Comparison of ENCODE assay signal across 8 mouse cellular contexts in the genomic region with DNA sequence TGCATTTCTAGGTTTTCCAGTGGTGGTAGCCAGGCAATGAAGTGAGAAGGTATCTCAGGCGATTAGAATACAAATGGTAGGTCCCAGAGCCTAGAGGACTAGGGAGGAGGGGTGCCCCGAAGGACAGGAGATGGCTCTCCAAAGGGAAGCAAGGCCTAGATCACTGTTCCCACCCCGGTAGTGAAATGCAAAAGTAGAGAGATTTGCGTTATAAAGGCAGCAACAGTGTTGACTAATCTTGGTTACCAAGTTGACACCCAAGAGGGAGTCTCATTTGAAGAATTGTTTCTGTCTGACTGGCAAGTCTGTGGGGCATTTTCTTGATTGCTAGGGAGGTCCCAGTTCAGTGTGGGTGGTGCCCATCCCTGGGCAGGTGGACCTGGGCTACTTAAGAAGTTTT.
DNase-seq lines count a peak whose midpoint lies in the region.
"Had no signal": no experiment of that assay in that cellular context is flagged by ENCODE, and none has a peak within 500 bp of the region (broad histone marks: within the 10 kb centered on the region; RNA-seq: fewer than 3 reads in every experiment).

No protein-coding gene starts in this region.

- DNase-seq in ES-CJ7 (ENCODE audit: low read depth, low spot score) (peak; percentile 90), R1 (ENCODE audit: low read depth, low spot score) (peak; percentile 81)
- DNase-seq in adrenal gland, postnatal 25 days = no peak
- DNase-seq in layer of hippocampus, adult 18-20 months (ENCODE audit: low spot score in 2 of 2) = no peak
- no peak for DNase-seq in kidney, postnatal 25 days
- DNase-seq: adrenal gland, adult 8-10 months; cerebellum, adult 8-10 months; cerebellum, adult 9-11 months had no signal

Comparison
In these comparisons a context has a peak if more than half of its experiments do, and no peak if none do; other contexts are left out.
1. DNase-seq: peak in ES-CJ7 (single experiment) and R1 (single experiment); none in adrenal gland, postnatal 25 days (single experiment), layer of hippocampus, adult 18-20 months (0 of 2) and kidney, postnatal 25 days (0 of 2).